Mouse (Mus musculus) midbrain, embryonic 14.5 days (tissue): ENCODE data around the gene Il33. TPM values are rescaled to one million over a fixed set of nuclear protein-coding genes. Genes with fewer than 3 reads are reported as not detected.

Experiments
- ATAC-seq: fragments of 200-750 bp; cut with Nextera tagmentation; 2 replicates; pipeline ENCODE4 v1.8.0; 2017; ENCODE audit warnings: moderate number of reproducible peaks, moderate library complexity; ENCODE audit not compliant: low FRiP score, low TSS enrichment
- DNase-seq: peaks from one replicate; pipeline ENCODE4 v3.0.0-alpha.2; 2015
- H3K27ac ChIP-seq: fragments of 300-500 bp; sonication (generic); replicated peaks from 2 replicates; pipeline ENCODE4 v1.5.1; 2014; ENCODE audit warnings: mild to moderate bottlenecking, low read depth, low read length, moderate library complexity
- H3K27me3 ChIP-seq: fragments of 300-500 bp; sonication (generic); 2 replicates; pipeline ENCODE4 v1.6.1; 2014; ENCODE audit warnings: low read length, control low read depth, mixed read lengths; ENCODE audit not compliant: control insufficient read depth, insufficient read depth
- H3K36me3 ChIP-seq: fragments of 300-500 bp; sonication (generic); 2 replicates; pipeline ENCODE4 v1.6.1; 2014; ENCODE audit warnings: low read length, control low read depth; ENCODE audit not compliant: control insufficient read depth, insufficient read depth
- H3K4me1 ChIP-seq: fragments of 300-500 bp; sonication (generic); 2 replicates; pipeline ENCODE4 v1.6.1; 2014; ENCODE audit warnings: mild to moderate bottlenecking, antibody characterized with exemption, low read length, control low read depth; ENCODE audit not compliant: control insufficient read depth, insufficient read depth
- H3K4me2 ChIP-seq: fragments of 300-500 bp; sonication (generic); 2 replicates; pipeline ENCODE4 v1.6.1; 2014; ENCODE audit warnings: mild to moderate bottlenecking, low read length, moderate library complexity
- H3K4me3 ChIP-seq: fragments of 300-500 bp; sonication (generic); replicated peaks from 2 replicates; pipeline ENCODE4 v1.5.1; 2014; ENCODE audit warnings: low read depth, low read length
- H3K9ac ChIP-seq: fragments of 300-500 bp; sonication (generic); replicated peaks from 2 replicates; pipeline ENCODE4 v1.6.1; 2014; ENCODE audit warnings: mild to moderate bottlenecking, low read length, moderate library complexity
- H3K9me3 ChIP-seq: fragments of 300-500 bp; sonication (generic); 2 replicates; pipeline ENCODE4 v1.6.1; 2016; ENCODE audit warnings: low read length, control low read depth, mixed read lengths; ENCODE audit not compliant: control insufficient read depth
- WGBS: fragments of 180-500 bp; shearing (Covaris S2); extraction: QIAGEN DNeasy Blood & Tissue Kit; methylation state at CpG from one replicate; pipeline ENCODE4 v1.1.7; 2014; 5-methylcytosine and 5-hydroxymethylcytosine counted together
- polyA plus RNA-seq: library from polyadenylated mRNA; unstranded; fragments of >200 nt; fragmentation: Nextera tagmentation; extraction: Ambion mirVana; gene quantifications from 2 replicates; pipeline ENCODE4 v1.2.1, GENCODE M21; 2014

Il33 gene
- polyA plus RNA-seq, 1 experiment from 2014 or later: 0.25 TPM

GRCm38 (mm10) chr19:29891981-29892380, 32.9 kb upstream of the Il33 start:
- Histone ChIP-seq H3K4me3 (no peak overlapping the region), H3K4me1 (no peaks in the 10 kb centered on the region), H3K36me3 (no peaks in the 10 kb centered on the region), H3K4me2 (no peak overlapping the region), H3K27me3 (no peaks in the 10 kb centered on the region), H3K27ac (no peak overlapping the region), H3K9ac (no peak overlapping the region), H3K9me3 (no peaks in the 10 kb centered on the region)
- no peak for DNase-seq
- no peak for ATAC-seq
- 87% methylated on average over 4 of the region's 4 CpGs for whole genome bisulfite sequencing

DNA sequence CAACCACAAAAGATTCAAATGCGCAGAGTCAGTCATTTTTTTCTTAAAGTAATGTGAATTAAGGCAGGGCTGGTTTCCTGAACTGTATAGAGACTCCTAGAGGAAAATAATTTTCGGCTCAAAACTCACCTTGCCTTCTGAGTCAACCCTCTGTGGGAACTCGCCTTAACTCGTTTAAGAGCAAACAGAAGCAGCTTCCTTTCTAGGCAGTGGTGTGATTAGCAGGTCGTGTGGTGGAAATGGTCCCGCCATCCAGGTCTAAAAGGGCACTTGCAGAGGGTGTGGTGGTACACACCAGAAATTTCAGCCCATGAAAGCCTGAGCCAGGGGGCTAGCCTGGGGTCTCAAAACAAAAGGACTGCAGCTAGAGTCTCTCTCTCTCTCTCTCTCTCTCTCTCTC, 32.1 kb upstream of the Il33 start:
- DNase-seq: no peak
- Histone ChIP-seq H3K4me1 (no peaks in the 10 kb centered on the region), H3K36me3 (no peaks in the 10 kb centered on the region), H3K27me3 (no peaks in the 10 kb centered on the region), H3K27ac (no peak overlapping the region), H3K4me2 (no peak overlapping the region), H3K9ac (no peak overlapping the region), H3K4me3 (no peak overlapping the region), H3K9me3 (no peaks in the 10 kb centered on the region)
- 85% methylated on average over 6 of the region's 6 CpGs for WGBS
- ATAC-seq: no peak

GRCm38 (mm10) chr19:29893718-29894273, 31.1 kb upstream of the Il33 start:
- WGBS: 68% methylated on average over 4 of the region's 4 CpGs
- Histone ChIP-seq H3K4me3 (no peak overlapping the region), H3K27ac (no peak overlapping the region), H3K9me3 (no peaks in the 10 kb centered on the region), H3K4me2 (no peak overlapping the region), H3K4me1 (no peaks in the 10 kb centered on the region), H3K9ac (no peak overlapping the region), H3K27me3 (no peaks in the 10 kb centered on the region), H3K36me3 (no peaks in the 10 kb centered on the region)
- ATAC-seq (no peak), DNase-seq (no peak)

- H3K36me3 ChIP-seq: no peaks in the 10 kb centered on the region
- ATAC-seq (no peak), DNase-seq (no peak)
- no peaks in the 10 kb centered on the region for H3K27me3 ChIP-seq
- H3K27ac ChIP-seq: no peak overlapping the region
- no peak overlapping the region for H3K4me2 ChIP-seq
- WGBS: 86% methylated on average over 12 of the region's 12 CpGs
- H3K4me1 ChIP-seq: no peaks in the 10 kb centered on the region
- no peak overlapping the region for H3K9ac ChIP-seq
- H3K4me3 ChIP-seq: no peak overlapping the region
- H3K9me3 ChIP-seq: 0 out of 2 replicates have a peak, but pooled peaks cover under 1% of the 10 kb centered on the region
These were observed 30.5 kb upstream of the Il33 start for GRCm38 (mm10) chr19:29894381-29894780.

DNA sequence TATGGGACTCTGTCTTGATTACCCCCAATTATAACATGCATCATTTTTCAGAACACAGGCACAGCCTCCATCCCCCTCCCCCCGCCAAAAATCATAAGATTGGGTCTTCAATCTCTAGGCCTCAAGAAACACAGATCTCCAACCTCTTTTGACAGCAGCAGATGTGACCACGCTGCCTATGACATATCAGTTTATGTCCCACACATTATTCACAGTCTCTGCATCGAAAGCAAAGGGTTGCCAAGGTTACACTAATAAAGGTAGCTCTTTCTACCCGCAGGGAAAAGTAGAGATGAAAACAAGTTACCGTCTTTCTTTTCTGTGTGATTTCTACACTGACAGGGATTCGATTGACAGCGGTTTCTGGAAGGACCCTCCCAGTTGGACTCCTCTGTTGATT, 29.9 kb upstream of the Il33 start:
- peak; percentile 28 for DNase-seq

GRCm38 (mm10) chr19:29900318-29900717, 24.6 kb upstream of the Il33 start:
- H3K4me2 ChIP-seq: no peak overlapping the region
- DNase-seq: no peak
- no peak overlapping the region for H3K27ac ChIP-seq
- 0 out of 2 replicates have a peak, but pooled peaks cover 6% of the 10 kb centered on the region for H3K9me3 ChIP-seq
- no peak overlapping the region for H3K4me3 ChIP-seq
- H3K9ac ChIP-seq: no peak overlapping the region
- no peak for ATAC-seq
- no peaks in the 10 kb centered on the region for H3K27me3 ChIP-seq
- H3K36me3 ChIP-seq: no peaks in the 10 kb centered on the region
- H3K4me1 ChIP-seq: no peaks in the 10 kb centered on the region
- over 99% methylated on average over 3 of the region's 3 CpGs for WGBS

More for the DNA sequence above, 29.9 kb upstream of the Il33 start:
- Histone ChIP-seq H3K36me3 (no peaks in the 10 kb centered on the region), H3K9ac (no peak overlapping the region), H3K4me2 (no peak overlapping the region), H3K4me3 (no peak overlapping the region), H3K27ac (no peak overlapping the region), H3K4me1 (no peaks in the 10 kb centered on the region), H3K27me3 (no peaks in the 10 kb centered on the region), H3K9me3 (0 out of 2 replicates have a peak, but pooled peaks cover 6% of the 10 kb centered on the region)
- no peak for ATAC-seq
- 44% methylated on average over 7 of the region's 7 CpGs for WGBS

DNA sequence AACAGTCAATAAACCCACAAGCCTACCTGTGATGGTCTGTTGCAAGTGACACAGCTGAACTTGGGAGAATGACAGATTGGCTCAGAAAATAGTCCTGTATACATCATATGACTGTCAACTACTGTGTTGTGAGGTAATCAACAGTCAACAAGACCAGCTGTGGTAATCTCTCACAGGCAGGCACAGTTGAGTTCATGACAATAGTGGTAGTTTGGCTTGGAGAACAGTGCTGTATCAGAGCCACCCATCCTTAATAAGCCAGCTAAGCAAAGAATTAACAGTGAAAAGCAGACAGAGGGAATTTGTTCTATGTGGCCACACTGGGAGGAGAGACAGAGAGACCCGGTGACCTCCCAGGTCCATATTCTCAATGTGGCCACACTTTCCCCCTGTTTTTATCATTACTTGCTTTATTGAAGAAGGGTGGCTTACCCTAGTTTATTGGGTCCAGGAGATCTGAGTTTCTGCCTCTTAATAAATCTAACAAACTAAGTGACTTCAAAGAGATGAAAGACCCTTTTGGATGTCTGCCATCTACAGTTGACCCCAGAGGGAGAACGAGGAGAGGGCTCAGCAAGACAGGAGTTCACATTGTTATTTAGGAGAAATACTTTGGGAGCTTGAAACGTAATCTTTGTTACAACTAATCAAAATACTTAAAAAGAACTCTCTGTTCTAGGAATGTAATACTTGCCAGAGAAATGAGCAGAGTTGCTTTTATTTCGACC, 22.4 kb upstream of the Il33 start:
- H3K4me2 ChIP-seq: no peak overlapping the region
- ATAC-seq (no peak), DNase-seq (no peak)
- H3K4me3 ChIP-seq: no peak overlapping the region
- 0 out of 2 replicates have a peak, but pooled peaks cover 6% of the 10 kb centered on the region for H3K9me3 ChIP-seq
- no peaks in the 10 kb centered on the region for H3K4me1 ChIP-seq
- H3K9ac ChIP-seq: no peak overlapping the region
- H3K27me3 ChIP-seq: no peaks in the 10 kb centered on the region
- H3K36me3 ChIP-seq: no peaks in the 10 kb centered on the region
- no peak overlapping the region for H3K27ac ChIP-seq
- 77% methylated on average over 4 of the region's 4 CpGs for WGBS

DNA sequence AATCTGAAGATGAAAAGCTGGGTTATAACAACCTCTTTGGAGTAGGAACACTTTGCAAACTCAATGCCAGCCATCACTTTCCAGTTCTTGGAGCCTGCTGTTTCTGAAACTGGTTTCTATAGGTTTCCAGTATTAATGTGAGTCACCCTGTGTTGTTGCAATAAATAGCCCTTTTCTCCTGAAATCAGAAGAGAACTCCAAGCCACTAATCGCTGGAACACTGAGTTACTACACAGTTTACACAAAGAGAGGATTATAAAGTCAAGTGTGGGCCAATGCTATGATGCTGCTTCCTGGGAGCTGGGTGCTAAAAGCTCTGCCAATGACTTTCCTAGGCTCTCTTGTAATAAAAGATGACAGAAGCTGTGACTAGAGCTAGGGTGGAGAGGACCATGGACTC, 19.0 kb upstream of the Il33 start:
- Histone ChIP-seq H3K9me3 (no peaks in the 10 kb centered on the region), H3K4me2 (no peak overlapping the region), H3K4me1 (no peaks in the 10 kb centered on the region), H3K27ac (no peak overlapping the region), H3K27me3 (no peaks in the 10 kb centered on the region), H3K4me3 (no peak overlapping the region), H3K9ac (no peak overlapping the region), H3K36me3 (no peaks in the 10 kb centered on the region)
- WGBS: 75% methylated on average over 1 of the region's 1 CpGs
- ATAC-seq (no peak), DNase-seq (no peak)

GRCm38 (mm10) chr19:29909166-29909565, 15.7 kb upstream of the Il33 start:
- Histone ChIP-seq H3K9ac (no peak overlapping the region), H3K36me3 (no peaks in the 10 kb centered on the region), H3K9me3 (no peaks in the 10 kb centered on the region), H3K4me1 (no peaks in the 10 kb centered on the region), H3K27ac (no peak overlapping the region), H3K27me3 (no peaks in the 10 kb centered on the region), H3K4me2 (no peak overlapping the region), H3K4me3 (no peak overlapping the region)
- 79% methylated on average over 1 of the region's 1 CpGs for whole genome bisulfite sequencing
- no peak for ATAC-seq
- no peak for DNase-seq
